Mouse (Mus musculus): ENCODE data around the gene Glb1l3. TPM values are rescaled to one million over a fixed set of nuclear protein-coding genes. Genes with fewer than 3 reads are reported as not detected.

The Glb1l3 gene
- polyA plus RNA-seq, 1 experiment from 2014 or later = not detected

GRCm38 (mm10) chr9:26778421-26778820 lies 82.3 kb downstream of the Glb1l3 start:
- no peaks in the 10 kb centered on the region for H3K9me3 ChIP-seq
- no peak overlapping the region for H3K4me2 ChIP-seq (replicated peaks)
- no peaks in the 10 kb centered on the region for H3K27me3 ChIP-seq
- H3K27ac ChIP-seq = no peak overlapping the region
- ATAC-seq (ENCODE audit: insufficient number of reproducible peaks, insufficient read depth, low FRiP score, low TSS enrichment) = no peak
- H3K9ac ChIP-seq = no peak overlapping the region
- H3K36me3 ChIP-seq = no peaks in the 10 kb centered on the region
- WGBS = 80% methylated on average over 7 of the region's 7 CpGs
- no peaks in the 10 kb centered on the region for H3K4me1 ChIP-seq
- H3K4me3 ChIP-seq = no peak overlapping the region

GRCm38 (mm10) chr9:26776122-26776902 lies 84.4 kb downstream of the Glb1l3 start:
- H3K27me3 ChIP-seq = no peaks in the 10 kb centered on the region
- no peaks in the 10 kb centered on the region for H3K9me3 ChIP-seq
- 65% methylated on average over 6 of the region's 6 CpGs for WGBS
- H3K9ac ChIP-seq = no peak overlapping the region
- H3K4me1 ChIP-seq = no peaks in the 10 kb centered on the region
- ATAC-seq (ENCODE audit: insufficient number of reproducible peaks, insufficient read depth, low FRiP score, low TSS enrichment) = no peak
- H3K4me2 ChIP-seq (replicated peaks) = no peak overlapping the region
- no peak overlapping the region for H3K27ac ChIP-seq
- no peak overlapping the region for H3K4me3 ChIP-seq
- no peaks in the 10 kb centered on the region for H3K36me3 ChIP-seq

DNA sequence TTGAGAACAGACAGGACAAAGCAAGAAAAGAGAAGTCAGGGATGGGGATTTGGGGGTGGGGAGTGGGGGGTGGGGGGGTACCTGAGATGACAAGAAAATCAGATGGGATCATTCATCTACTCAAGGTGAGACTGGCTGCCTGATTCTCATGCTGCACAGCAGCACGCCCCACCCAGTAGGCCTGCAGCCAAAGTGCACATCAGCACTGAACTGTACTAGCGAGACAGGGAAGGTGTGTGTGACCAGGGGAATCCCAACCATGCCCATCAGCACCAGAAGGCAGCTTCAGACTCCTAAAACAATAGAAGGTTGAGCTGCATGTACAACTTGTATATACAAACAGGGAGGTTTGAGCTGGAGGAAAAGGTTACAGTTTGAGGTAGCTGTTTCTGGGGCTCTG lies 85.0 kb downstream of the Glb1l3 start:
- Histone ChIP-seq H3K4me1 (no peaks in the 10 kb centered on the region), H3K9me3 (no peaks in the 10 kb centered on the region), H3K4me2 (replicated peaks) (no peak overlapping the region), H3K9ac (no peak overlapping the region), H3K27ac (no peak overlapping the region), H3K4me3 (no peak overlapping the region), H3K27me3 (no peaks in the 10 kb centered on the region), H3K36me3 (no peaks in the 10 kb centered on the region)
- ATAC-seq (ENCODE audit: insufficient number of reproducible peaks, insufficient read depth, low FRiP score, low TSS enrichment) = no peak
- WGBS = 78% methylated on average over 2 of the region's 2 CpGs

DNA sequence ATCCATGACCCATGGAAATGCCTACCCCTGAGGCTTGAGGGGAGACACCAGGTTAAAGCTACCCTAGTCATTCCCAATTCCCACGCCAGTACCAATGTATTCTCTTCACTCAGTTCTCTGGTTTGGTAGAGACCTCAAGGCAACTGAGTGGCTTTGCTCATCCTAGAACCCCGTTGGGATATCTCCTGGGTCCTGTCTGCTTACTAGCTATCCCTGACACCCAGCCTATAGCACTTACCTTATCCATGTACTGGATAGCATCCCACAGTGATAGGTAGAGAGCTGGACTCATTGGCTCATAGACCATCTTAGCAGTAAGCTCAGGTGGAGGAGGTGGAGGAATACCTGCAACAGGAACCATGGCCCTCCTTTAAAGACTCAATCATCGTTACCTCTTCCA lies 92.5 kb downstream of the Glb1l3 start:
- Histone ChIP-seq H3K4me1 (no peaks in the 10 kb centered on the region), H3K27me3 (no peaks in the 10 kb centered on the region), H3K27ac (no peak overlapping the region), H3K9ac (no peak overlapping the region), H3K36me3 (no peaks in the 10 kb centered on the region), H3K9me3 (no peaks in the 10 kb centered on the region), H3K4me2 (replicated peaks) (no peak overlapping the region), H3K4me3 (no peak overlapping the region)
- no peak for ATAC-seq (ENCODE audit: insufficient number of reproducible peaks, insufficient read depth, low FRiP score, low TSS enrichment)
- WGBS = 86% methylated on average over 3 of the region's 3 CpGs

Other genes starting within 250 kb of the Glb1l3 start
- 1.3 and 1.4 TPM in 2 replicates for gene B3gat1, start 127.2 kb downstream of the Glb1l3 start, polyA plus RNA-seq (2016; fragmentation: Nextera tagmentation; extraction: Ambion mirVana)
- gene Glb1l2, start 54.4 kb downstream of the Glb1l3 start, polyA plus RNA-seq (2016; fragmentation: Nextera tagmentation; extraction: Ambion mirVana) = 3.6 and 5.7 TPM in 2 replicates
- not detected in 2 replicates for gene Gm1110, start 62.2 kb upstream of the Glb1l3 start, polyA plus RNA-seq (2016; fragmentation: Nextera tagmentation; extraction: Ambion mirVana)
- gene Acad8, start 138.7 kb upstream of the Glb1l3 start, polyA plus RNA-seq (2016; fragmentation: Nextera tagmentation; extraction: Ambion mirVana) = 45.8 and 49.8 TPM in 2 replicates
- gene Thyn1, start 138.8 kb upstream of the Glb1l3 start, polyA plus RNA-seq (2016; fragmentation: Nextera tagmentation; extraction: Ambion mirVana) = 151 and 155 TPM in 2 replicates
- gene Vps26b, start 169.2 kb upstream of the Glb1l3 start, polyA plus RNA-seq (2016; fragmentation: Nextera tagmentation; extraction: Ambion mirVana) = 47.6 and 49.3 TPM in 2 replicates
- 33.4 and 35.6 TPM in 2 replicates for gene Ncapd3, start 169.3 kb upstream of the Glb1l3 start, polyA plus RNA-seq (2016; fragmentation: Nextera tagmentation; extraction: Ambion mirVana)

Measured in embryonic facial prominence, embryonic 12.5 days (tissue).